Mouse (Mus musculus) right cerebral cortex, postnatal 14 days (tissue): ENCODE measurements at regions not wholly inside any gene's neighbourhood (a gene's known extent, or its start where the extent isn't known, plus 50 kb on each side); places are given as distances from the start of the nearest gene placed in this dataset.

Source experiments
- DNase-seq: peaks from one replicate; pipeline ENCODE4 v3.0.0; 2022

DNA sequence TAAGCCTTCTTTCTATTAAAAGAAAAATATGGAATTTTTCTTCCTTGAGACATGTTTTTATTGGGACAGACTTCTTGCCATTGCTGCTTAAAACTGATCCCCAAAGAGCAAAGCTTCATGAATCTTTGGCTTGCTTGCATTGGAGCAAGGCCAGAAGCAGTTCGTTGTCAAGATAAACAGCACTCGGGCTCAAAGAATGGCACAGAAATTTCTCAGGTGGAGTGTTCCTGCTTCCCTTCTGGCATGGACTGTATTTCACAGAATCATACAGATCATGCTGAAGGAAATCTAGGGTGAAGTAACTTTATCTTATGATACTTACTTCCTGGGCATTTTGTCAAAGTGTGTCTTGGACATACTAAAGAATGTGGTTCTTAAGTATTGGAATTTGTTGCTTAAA is 77.0 kb upstream of the Mmadhc start:
- DNase-seq, result no peak

DNA sequence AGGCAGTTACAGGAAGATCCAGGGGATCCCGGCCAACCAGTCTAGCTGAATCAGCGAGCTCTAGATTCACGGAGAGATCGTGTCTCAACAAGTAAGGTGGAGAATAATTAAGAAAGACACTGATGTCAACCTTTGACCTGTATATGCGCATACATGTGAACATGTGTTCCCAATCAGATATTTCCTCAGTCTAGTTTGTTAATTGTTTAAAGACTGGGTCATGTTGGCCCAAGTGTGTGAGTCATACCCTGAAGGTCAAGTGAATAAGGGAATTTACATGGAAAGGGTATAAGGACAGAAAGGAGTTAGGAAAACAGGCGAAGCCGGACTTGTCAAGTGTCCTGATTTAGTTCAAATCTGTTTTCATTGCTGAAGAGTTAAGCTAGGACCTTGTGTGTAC is 76.4 kb upstream of the Mmadhc start:
- DNase-seq, result no peak

DNA sequence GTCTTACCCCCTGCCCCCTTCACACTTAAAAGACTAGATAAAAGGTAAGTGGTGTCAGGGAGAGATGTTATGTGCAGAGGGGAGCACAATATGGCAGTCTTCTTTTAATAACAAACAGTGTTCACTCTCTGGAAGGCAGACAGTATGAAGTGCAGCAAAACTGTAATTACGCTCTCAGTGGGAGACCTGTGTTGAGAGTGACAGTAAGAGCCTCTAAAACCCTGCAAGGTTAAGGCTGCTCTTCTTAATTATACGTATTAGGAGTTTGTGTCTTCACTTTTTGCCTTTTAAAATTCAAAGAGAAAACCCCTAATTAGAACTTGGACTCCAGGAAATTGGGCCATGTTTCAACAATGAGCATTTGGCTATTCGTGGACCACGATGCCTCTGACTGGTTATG is 72.2 kb upstream of the Mmadhc start:
- DNase-seq, result no peak

DNA sequence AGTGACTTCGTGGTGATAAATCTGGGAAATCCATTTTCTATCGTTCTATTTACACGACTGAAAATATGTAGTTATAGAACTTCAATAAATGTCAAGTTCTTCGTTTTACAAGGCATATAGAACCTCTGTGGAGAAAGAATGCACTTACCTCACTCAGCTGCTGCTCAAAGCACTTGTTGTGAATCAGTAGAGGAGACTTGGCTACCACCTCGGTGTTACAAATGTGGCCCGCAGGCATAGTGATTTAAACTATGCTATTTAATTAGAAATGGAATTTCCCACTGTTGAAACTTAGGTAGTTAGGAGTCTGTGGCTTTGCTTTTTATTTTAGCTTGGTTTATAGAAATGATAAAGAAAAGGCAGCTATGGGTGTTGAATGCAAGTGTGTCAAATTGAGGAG is 71.8 kb upstream of the Mmadhc start:
- DNase-seq, result no peak

DNA sequence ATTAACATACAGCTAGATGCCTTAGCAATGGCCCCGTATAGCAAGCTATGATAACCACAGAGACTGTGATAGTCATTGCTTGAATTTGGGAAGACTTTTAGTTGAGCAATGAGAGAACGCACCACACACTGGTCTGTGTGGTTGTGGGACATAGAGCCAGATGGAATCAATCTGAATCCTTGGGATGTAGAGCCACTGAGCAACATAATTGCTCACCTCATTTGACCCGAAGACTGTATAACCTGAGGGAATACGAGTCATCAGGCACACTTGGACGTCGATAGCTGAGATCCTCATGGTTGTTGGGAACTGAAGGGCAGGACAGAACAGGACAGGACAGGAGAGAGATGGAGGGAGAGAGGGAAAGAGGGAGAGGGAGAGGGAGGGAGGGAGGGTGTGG is 68.6 kb upstream of the Mmadhc start:
- no peak for DNase-seq

DNA sequence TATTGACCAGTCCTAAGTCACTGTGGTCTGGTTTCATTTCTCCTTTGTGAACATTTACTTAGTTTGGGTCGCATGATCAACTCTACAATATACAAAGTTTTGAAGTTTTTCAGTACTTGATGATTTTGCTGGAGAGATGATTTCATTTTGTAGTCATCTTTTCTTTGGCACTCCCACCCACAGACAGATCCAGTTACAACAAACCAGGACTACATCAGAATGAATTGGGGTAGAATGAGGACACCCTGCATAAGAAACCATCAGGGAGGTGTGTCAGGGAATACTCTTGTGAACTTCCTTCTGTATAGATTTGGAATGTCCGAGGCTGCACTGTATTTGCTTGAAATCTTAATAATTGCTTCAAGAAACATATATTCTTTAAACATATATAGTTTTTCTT is 59.5 kb upstream of the Mmadhc start:
- no peak for DNase-seq

DNA sequence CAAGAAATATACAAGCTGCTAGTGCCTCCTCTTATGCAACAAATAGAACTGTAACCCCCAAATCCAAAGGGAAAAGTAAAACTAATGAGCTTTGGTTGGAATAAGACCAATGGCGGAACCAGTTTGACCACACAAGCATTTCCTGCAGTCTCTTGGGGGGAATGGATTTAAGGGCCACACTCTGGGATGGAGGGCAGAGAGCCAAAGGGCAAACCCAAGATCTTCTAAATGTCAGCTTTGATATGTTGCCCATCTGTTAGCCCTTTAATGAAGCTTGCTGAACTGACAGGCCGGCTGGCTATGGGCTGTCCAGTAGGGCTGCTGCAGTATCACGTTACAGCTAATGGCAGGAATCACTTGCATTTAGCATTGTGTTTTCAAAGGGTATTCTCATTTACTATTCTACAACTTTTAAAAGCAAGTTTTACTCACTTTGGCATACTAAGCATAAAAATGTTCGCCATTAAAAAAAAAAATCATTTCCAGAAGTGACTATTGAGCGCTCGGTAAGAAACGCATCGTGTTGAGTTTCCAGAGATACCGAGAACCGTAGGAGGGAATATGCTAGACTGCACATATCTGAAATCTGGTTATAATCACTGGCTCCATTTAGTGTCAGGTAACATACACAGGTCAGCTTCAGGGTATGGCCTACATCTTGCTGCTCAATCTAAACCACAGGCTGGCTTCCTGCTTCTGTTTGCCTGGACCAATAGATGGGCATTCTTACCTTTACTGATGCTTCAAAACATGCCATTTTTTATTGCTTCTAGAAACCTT is 51.1 kb upstream of the Mmadhc start:
- no peak for DNase-seq
